Mouse (Mus musculus) mammary gland, adult 2 months (tissue): Measurements from ENCODE around the gene Snrpg. TPM values are rescaled to one million over a fixed set of nuclear protein-coding genes. Genes with fewer than 3 reads are reported as not detected.

Experiments
- polyA plus RNA-seq: library from polyadenylated mRNA; depleted of rRNA; stranded (reverse); fragments of >200 nt; gene quantifications from 2 replicates; pipeline ENCODE4 v1.2.3, GENCODE M21; 2012; ENCODE audit warnings: low replicate concordance; rRNA removed

Snrpg gene
- polyA plus RNA-seq = 22.2 and 38.4 TPM in 2 replicates

GRCm38 (mm10) chr6:86370764-86371339 is at the start of gene Snrpg:
Snrpg (plus strand) TSS chr6:86371304.

GRCm38 (mm10) chr6:86365371-86366124 is 5.6 kb upstream of the Snrpg start, which contains the start of gene Fam136a:
Fam136a (plus strand) TSS chr6:86365646.

GRCm38 (mm10) chr6:86396581-86397256 is 25.6 kb downstream of the Snrpg start, which contains the start of gene Pcyox1:
Pcyox1 (minus strand) TSS chr6:86397154.

GRCm38 (mm10) chr6:86404100-86404861 is 33.2 kb downstream of the Snrpg start, which contains the start of gene Tia1:
Tia1 (plus strand) TSS chr6:86404219.

GRCm38 (mm10) chr6:86426358-86426757 is 55.3 kb downstream of the Snrpg start, which contains the start of gene Gm44790:
Gm44790 (plus strand) TSS chr6:86426658.

Other genes with a start within 250 kb of the Snrpg start
- gene Tgfa, start 176.1 kb upstream of the Snrpg start, polyA plus RNA-seq = 3.1 and 3.5 TPM in 2 replicates
- gene Fam136a, start 5.7 kb upstream of the Snrpg start, polyA plus RNA-seq = 15.2 and 15.4 TPM in 2 replicates
- gene Pcyox1, start 25.9 kb downstream of the Snrpg start, polyA plus RNA-seq = 28.2 and 50.8 TPM in 2 replicates
- 15.3 and 25.5 TPM in 2 replicates for gene Tia1, start 32.9 kb downstream of the Snrpg start, polyA plus RNA-seq
- 5.0 and 9.9 TPM in 2 replicates for gene Gm44790, start 55.4 kb downstream of the Snrpg start, polyA plus RNA-seq
- 10.5 and 17.2 TPM in 2 replicates for gene C87436, start 67.1 kb downstream of the Snrpg start, polyA plus RNA-seq
- 109 and 247 TPM in 2 replicates for gene Pcbp1, start 155.0 kb downstream of the Snrpg start, polyA plus RNA-seq